Mouse (Mus musculus) erythroid progenitor cell, adult 5-6 weeks (primary cell): Measurements from ENCODE around the gene Irx5. TPM values are rescaled to one million over a fixed set of nuclear protein-coding genes. Genes with fewer than 3 reads are reported as not detected.

Source experiments
- ATAC-seq: replicated peaks from 2 replicates; pipeline ENCODE4 v1.8.0; 2016; ENCODE audit warnings: moderate number of reproducible peaks, mild to moderate bottlenecking, moderate TSS enrichment, inconsistent platforms; ENCODE audit not compliant: poor library complexity, low FRiP score, severe bottlenecking
- total RNA-seq, 2 experiments: library from RNA; stranded (forward) in 1 of 2; stranded (reverse) in 1 of 2; fragments of 150-400 nt in 1 of 2; fragments of 186-747, 209-891 nt in 1 of 2; gene quantifications; 2 replicates each; pipeline versions ENCODE4 v1.2.3 to v1.2.4; 2015 to 2017; ENCODE audit warnings: low replicate concordance in 2 of 2

Irx5 gene
- not detected in 2 replicates for total RNA-seq (2015; ENCODE audit: low replicate concordance)
- total RNA-seq (2017; ENCODE audit: low replicate concordance): 0.13 TPM in 1 of 2 replicates, not detected in the other

DNA sequence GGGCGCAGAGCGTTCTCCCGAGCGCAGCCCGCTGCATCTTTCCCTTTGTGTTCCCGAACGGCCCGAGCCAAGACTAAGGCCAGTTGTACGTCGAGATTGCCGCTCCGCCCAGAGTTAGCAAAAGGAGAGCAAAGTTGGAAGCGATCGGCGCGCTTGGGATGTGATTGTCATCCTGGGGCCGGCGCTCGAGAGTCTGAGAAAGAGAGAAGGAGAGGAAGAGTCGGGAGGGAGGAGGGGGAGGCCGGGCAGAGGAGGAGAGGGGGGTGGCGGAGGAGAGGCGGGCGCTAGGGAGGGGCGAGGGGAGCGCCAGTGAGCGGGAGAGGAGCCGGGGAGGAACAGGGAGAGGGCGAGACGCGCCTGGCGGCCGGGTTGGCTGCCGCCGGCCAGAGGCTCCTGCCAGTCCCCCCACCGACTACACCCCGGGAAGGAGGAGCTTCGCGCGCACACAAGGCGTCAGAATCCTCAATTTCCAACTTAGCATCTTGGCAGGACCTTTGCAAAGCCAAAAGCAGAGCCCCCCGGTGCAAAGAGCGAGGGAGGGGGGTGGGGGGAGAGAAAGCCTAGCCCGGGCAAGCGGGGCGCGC is at the start of gene Irx5:
TSS of gene Irx5 (plus strand) at position 228 of the 584 bp plus-strand sequence.
- ATAC-seq: no peak

DNA sequence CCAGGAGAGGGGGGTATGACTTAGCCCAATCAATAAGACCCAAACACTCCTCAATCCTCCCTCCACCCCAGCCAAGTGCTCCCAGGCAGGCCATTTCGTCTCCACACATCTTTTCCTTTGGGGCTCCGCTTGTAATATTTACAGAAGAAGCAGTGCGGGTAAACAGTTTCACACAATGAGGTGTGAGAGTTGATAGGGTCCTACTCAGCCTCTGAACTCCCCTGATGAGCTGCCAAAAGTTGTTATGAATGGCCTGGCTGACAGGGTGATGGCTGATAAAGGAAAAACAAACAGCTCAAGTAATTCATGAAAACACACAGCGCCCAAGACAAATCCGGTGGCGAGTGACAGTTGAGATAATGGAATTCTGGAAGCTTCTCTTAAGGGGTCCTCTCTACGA is 45.2 kb upstream of the Irx5 start:
- ATAC-seq: no peak

- no peak for ATAC-seq
Measured at GRCm38 (mm10) chr8:92313707-92314106, 43.7 kb upstream of the Irx5 start.

DNA sequence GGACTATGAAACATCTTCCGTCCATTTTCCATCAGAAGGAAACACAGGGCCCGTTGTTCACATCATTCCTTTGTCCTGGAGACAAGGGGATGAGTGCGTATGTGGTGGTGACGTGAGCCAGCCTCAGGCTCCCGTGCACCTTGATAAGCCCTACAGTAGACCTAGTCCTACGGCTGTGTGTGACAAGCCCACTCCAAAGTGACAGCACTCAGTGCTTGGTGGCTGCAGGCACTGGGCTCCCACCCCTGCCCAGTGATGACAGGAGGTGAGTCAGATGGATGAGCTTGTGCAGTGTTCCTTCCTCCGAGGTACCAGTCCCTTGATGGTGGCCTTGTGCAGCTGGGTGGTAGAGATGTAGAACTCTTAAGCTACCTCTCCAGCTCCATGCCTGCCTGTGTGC is 33.7 kb upstream of the Irx5 start:
- no peak for ATAC-seq

- ATAC-seq: no peak
Measured at GRCm38 (mm10) chr8:92327176-92327575, 30.2 kb upstream of the Irx5 start.

DNA sequence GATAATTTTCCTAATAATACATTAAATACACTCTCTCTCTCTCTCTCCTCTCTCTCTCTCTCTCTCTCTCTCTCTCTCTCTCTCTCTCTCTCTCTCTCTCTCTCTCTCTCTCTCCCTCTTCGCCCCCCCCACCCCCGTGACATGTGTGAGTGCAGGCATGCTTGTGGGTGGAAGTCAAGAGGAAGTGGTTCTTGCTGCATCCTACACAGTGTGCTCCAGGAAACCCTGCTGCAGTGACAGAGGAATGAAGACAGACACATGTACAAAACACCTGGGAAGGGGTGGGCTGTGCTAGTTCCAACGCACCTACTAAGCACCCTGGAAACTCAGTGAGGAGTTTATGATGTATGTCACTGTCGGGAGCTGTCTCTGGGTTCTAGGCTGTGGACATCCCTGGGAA is 28.2 kb upstream of the Irx5 start:
- no peak for ATAC-seq

DNA sequence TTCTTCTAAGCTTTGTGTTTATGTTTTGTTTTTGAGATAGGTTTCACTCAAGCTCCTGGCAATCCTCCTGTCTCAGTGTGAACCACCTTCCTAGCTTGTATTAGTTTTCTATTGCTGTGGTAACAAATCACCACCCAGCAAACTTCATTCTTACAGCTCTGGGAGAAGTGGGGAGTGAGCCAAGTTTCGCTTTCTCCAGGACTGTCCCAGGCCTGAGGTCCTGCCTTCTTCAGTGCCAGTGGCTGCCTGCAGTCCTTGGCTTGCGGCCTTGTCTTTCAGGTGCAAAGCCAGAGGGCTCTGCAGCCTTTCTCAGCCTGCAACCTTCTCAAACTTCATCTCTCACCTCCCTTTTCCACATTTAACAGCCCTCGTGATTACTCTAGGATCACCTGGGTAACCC is 25.6 kb upstream of the Irx5 start:
- ATAC-seq: no peak

- ATAC-seq: no peak
Measured at GRCm38 (mm10) chr8:92333406-92333805, 24.0 kb upstream of the Irx5 start.

DNA sequence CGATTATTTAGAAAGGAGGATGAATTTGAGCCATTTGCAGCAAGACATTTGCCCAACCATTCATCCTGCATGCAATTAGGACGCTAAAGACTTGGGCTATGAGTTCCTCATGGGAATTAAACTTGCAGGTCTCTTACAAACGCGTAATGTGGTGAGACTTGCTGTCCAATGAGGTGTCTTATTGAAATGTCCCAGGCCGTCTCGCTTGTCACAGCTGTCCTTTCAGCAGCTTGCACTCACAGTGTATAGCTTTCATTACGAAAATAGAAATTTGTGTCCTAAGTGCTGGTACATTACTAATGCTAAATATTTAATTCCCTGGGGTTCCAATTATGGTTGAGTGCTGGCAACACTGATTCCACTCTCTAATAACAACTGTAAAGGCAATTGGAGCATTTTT is 22.3 kb upstream of the Irx5 start:
- no peak for ATAC-seq

DNA sequence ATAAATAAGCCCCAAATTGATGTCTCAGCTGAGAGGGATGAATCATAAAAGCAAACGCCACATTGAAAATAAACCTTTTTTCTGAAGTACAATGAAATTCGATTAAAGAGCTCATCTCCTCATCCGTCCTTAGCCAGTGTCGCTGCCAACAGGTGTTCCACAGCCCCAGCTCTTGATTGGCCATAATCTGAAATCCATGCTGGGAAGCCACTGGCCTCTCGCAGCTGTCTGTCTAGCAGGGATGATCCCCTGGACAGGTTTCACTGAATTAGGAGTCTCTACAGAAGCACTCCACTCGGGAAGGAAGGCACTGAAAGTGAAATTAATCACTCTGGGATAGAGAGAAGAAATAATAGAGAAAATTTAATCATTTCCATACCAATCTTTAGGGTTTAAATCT is 21.4 kb upstream of the Irx5 start:
- no peak for ATAC-seq

DNA sequence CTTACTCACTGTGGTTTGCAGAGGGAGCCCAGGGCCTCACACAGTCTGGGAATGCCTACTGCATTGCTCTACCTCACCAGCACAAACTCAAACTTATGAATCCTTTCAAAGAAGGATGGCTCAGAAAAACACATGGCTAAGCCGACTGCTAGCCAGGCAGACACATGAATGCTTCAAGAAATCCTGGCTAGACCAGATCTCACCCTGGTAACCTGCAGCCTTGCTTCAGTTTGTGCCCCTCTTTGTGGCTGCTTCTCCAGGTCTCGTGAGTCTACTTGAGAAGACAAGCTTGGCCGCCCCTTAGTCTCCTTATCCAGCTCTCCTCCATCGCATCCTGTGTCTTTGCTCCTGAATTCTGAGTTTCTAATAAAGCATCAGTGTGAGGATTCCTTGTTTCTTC is 13.9 kb upstream of the Irx5 start:
- no peak for ATAC-seq

DNA sequence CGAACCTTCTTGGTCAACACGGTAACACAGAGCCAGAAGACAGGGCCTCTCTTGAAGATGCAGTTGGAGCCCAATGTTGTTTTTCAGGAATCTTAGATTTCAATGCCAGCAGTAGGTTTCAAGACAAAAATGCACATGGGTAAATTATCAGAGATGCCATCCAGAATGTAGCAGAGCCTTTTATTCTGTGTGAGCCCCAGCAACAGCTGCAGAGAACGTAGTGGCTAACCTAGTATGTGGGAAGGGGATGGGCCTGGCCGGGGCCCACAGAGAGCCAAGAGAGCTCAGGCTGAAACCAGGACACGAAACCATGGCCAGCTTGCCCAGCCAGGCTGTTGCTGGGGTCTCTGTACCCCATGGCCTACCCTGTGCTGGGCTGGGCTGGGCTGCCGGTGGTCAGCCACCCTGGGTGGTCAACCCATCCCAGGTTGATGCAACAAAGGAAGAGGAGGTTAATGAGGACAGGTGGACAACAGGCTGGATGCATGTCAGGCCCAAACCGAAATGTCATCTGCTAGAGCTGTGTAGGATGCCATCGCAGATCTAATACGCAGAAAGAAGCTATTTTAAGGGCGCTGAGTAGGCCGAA is 7.4 kb upstream of the Irx5 start:
- no peak for ATAC-seq

GRCm38 (mm10) chr8:92353405-92353804 is 4.0 kb upstream of the Irx5 start:
- no peak for ATAC-seq

DNA sequence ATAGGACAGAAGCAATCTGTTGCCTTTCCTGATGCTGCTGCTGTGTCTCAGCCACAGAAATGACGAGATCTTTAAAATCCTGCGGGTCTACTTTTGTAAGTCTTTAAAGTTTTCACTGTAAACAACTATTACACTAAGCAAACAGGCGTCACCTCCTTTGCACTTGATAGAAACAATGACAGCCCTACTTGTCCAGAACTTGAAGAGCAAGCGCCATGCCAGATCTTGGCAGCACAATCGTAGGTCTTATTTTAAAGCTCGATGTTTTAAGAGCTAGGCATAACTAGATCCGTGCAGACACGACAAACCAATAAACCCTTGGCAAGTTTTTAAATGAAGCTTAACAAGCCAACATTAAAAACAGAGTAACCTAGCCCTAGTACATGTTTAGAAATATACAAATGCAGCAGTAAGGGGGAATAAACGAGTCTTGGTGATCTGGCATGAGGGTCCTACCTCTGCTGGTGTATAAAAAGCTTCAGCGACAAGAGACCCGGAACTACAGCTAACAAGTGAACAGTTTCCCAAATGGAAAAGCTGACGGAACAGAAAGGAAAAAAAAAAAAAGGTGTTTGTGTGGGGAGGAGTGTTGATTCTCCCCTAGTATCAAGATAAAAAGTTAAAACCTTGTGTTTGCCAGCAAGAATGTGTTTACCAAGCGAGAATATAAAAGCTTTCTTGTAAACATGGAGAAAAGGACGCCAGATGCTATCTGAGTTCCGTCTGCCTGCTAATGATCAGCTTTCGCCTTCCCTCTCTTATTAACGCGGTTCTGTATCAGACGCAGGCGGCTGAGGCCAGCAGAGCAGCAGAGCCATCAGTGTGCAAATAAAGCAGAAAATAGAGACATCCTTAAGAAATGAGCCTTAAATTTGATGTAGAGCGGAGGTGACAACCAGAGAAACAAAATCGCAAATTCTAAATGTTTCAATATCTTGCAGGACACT is 2.6 kb upstream of the Irx5 start:
- no peak for ATAC-seq

DNA sequence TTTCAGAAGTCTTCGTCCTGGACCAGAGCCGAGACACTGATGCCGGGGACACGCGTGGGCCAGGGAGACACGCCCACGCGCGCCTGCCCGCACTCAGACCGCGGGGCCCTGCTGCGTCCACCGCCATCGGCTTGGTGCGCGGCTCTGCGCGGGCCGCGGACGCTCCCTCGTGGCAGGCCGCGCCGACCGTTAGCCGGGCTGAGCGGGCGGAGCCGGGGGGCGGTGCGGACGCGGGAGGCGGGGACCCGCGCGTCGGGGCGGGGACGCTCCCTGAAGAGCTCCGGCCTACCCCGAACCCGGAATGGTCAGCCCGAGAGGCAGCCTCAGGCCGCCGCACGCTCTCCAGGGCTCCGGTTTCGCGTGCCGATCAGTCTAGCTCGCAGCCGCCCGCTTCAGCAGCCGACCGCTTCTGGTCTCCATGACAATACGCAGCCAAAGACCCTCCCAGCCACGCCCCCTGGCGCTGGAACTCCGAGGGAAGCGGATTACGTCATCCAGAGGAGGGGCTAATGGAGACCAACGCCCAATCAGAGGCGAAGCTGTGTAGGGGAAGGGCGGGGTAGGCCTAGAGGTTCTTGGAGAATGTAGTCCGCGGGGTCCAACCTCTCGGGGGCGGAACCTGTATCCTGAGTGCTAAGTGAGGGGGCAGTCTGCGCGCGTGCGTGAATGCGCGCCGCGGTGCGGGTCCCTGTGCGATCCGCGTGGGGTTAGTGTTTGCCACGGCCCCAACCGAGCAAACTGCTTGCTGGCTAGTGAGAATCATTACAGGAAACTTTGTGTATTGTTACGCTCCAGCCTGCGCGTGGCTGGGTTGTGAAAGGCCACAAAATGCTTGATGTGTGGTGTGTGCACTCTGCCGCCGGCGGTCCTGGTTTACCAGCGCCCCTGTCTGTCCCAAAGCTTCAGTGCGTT is 1.5 kb upstream of the Irx5 start:
- peak; percentile 92 for ATAC-seq

GRCm38 (mm10) chr8:92356613-92357375 is 631 bp upstream of the Irx5 start:
- no peak for ATAC-seq

GRCm38 (mm10) chr8:92358141-92358999 is 945 bp downstream of the Irx5 start:
- ATAC-seq: no peak
